Mouse (Mus musculus) megakaryocyte, embryonic 14.5 days (primary cell): ENCODE results near the gene Ift172.

ENCODE experiments used
- FLI1 ChIP-seq: IDR thresholded peaks from 2 replicates; pipeline ENCODE4 v1.6.1; 2012; ENCODE audit warnings: low read length, inconsistent platforms, mixed read lengths
- GATA1 ChIP-seq: IDR thresholded peaks from 3 replicates; pipeline ENCODE4 v1.6.1; 2012; ENCODE audit warnings: mixed read lengths, low read length, inconsistent platforms, borderline replicate concordance

DNA sequence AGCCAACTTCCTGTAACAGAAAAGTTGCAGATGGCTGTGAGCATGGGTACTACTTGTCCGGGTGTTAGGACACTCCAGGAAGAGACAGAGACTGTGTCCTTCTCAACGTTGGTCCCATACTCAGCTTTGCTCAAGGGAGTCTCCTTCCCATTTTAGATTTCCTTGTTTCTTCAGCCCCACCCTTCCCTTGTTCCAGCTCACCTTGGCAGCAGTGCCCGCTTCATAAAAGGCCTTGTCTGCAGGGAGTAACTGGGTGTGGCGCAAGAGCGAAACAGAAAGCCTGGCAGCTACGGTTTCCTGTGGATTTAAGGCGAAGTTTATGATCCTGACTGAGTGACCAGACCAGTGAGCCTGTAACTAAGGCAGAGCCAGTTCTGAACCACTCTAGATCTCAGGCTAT is 36.5 kb downstream of the Ift172 start:
- TF ChIP-seq GATA1 = no peak
- no peak for TF ChIP-seq FLI1
